Mouse (Mus musculus): Measurements from ENCODE around the gene Eif2b2. TPM values are rescaled to one million over a fixed set of nuclear protein-coding genes. Genes with fewer than 3 reads are reported as not detected.

Eif2b2 gene
- total and polyA plus RNA-seq, 3 experiments, result 150 to 193 TPM; not detected in 1

DNA sequence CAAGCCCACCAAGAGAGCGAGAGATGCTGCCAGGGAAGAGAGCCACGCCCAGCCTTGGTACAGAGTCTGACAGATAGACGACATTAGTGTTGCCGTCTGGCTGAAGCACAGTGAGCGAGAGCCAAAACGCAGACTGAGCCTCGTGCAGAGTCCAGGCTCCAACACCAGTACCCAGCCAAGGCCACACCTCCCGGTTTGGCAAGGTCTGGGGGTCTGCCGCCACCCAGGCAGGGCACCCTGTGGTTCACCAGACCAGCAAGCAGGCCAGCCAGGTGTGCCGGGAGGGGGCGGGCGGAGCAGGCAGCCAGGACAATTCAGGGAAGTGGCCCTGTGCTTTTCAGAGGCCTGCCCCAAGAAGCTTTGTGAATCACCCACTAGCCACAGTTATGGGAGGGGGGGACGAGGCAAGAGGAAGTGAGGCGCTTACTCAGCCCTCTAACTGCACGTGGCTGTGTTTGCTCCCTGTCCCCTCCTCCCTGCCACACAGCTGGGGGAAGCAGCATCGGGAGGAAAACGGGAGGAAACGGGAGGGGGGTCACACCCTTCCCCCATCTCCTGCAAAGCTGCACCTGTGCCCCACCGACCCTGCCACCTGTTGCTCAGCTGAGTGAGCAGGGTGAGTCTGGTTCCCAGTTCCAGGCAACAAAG lies 26.7 kb upstream of the Eif2b2 start:
- Histone ChIP-seq H3K9me3 (replicated peaks; ENCODE audit: insufficient read depth, low read length) (no peaks in the 10 kb centered on the region), H3K79me2 (ENCODE audit: control insufficient read depth, insufficient read depth, low read length, poor library complexity) (no peaks in the 10 kb centered on the region), H3K9ac (ENCODE audit: control insufficient read depth, low read depth, low read length, poor library complexity, severe bottlenecking) (peak overlapping the region; percentile 43), H3K4me3 (ENCODE audit: control insufficient read depth in 1 of 2, insufficient read depth in 1 of 2, low read depth in 2 of 2, low read length in 2 of 2) (no peak overlapping the region), H3K27ac (ENCODE audit: control insufficient read depth, low read depth, low read length) (no peak overlapping the region), H3K27me3 (ENCODE audit: control insufficient read depth in 1 of 2, insufficient read depth in 2 of 2, low read length in 2 of 2) (peaks cover 2% of the 10 kb centered on the region in 2 experiments; a peak in 1 of 4 replicates), H3K36me3 (ENCODE audit: control insufficient read depth in 1 of 2, insufficient read depth in 2 of 2, low read length in 2 of 2) (no peaks in the 10 kb centered on the region; a peak in 1 of 4 replicates), H3K4me1 (ENCODE audit: control insufficient read depth in 1 of 2, insufficient read depth in 2 of 2, low read length in 2 of 2) (peaks cover 0 to 8% of the 10 kb centered on the region in 2 experiments; a peak in 3 of 4 replicates)
- TF ChIP-seq MXI1 (IDR thresholded peaks at IDR 0.05; ENCODE audit: low read depth, low read length) (peak; percentile 71; the same call in 1 of the 2 replicates), MAX (IDR thresholded peaks at IDR 0.05; ENCODE audit: low read length) (peak; percentile 70), BHLHE40 (IDR thresholded peaks at IDR 0.05; ENCODE audit: borderline replicate concordance, low read depth, low read length) (peak; percentile 54; the same call in 1 of the 2 replicates), GABPA (IDR thresholded peaks at IDR 0.05; ENCODE audit: low read depth, low read length) (no peak), MYC (IDR thresholded peaks at IDR 0.05; ENCODE audit: low read depth, low read length) (peak; percentile 62; the same call in 1 of the 2 replicates)
- DNase-seq (ENCODE audit: low read depth, low spot score), result peak; percentile 68

DNA sequence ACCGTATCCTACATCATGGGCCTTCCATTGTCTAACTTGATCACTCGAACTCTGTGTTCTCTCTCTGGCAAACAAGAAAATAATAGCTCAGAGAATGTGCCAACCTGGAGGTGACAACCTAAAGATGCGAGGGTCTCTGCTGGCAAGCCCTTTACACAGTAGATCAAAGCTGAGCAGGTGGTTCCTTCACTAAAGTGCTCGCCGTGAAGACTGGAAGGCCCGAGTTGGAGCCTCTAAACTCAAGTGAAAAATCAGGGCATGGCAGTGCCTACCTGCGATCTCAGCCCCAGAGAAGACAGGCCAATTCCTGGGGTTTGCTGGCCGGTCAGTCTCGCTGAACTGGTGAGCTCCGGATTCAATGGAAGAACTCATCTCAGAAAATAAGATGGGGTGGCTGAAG lies 26.1 kb upstream of the Eif2b2 start:
- Histone ChIP-seq H3K4me3 (ENCODE audit: control insufficient read depth in 1 of 2, insufficient read depth in 1 of 2, low read depth in 2 of 2, low read length in 2 of 2) (no peak overlapping the region), H3K4me1 (ENCODE audit: control insufficient read depth in 1 of 2, insufficient read depth in 2 of 2, low read length in 2 of 2) (peaks cover 0 to 8% of the 10 kb centered on the region in 2 experiments; a peak in 3 of 4 replicates), H3K9ac (ENCODE audit: control insufficient read depth, low read depth, low read length, poor library complexity, severe bottlenecking) (peak overlapping the region; percentile 40), H3K79me2 (ENCODE audit: control insufficient read depth, insufficient read depth, low read length, poor library complexity) (no peaks in the 10 kb centered on the region), H3K27ac (ENCODE audit: control insufficient read depth, low read depth, low read length) (no peak overlapping the region), H3K9me3 (replicated peaks; ENCODE audit: insufficient read depth, low read length) (no peaks in the 10 kb centered on the region), H3K36me3 (ENCODE audit: control insufficient read depth in 1 of 2, insufficient read depth in 2 of 2, low read length in 2 of 2) (no peaks in the 10 kb centered on the region; a peak in 1 of 4 replicates), H3K27me3 (ENCODE audit: control insufficient read depth in 1 of 2, insufficient read depth in 2 of 2, low read length in 2 of 2) (peaks cover 2% of the 10 kb centered on the region in 2 experiments; a peak in 1 of 4 replicates)
- DNase-seq (ENCODE audit: low read depth, low spot score), result no peak
- TF ChIP-seq USF2 (IDR thresholded peaks at IDR 0.05; ENCODE audit: borderline replicate concordance in 1 of 2, insufficient read depth in 1 of 2, low read depth in 1 of 2, low read length in 2 of 2) (no peak), MYB (IDR thresholded peaks at IDR 0.05; ENCODE audit: low read depth, low read length) (no peak), BHLHE40 (IDR thresholded peaks at IDR 0.05; ENCODE audit: borderline replicate concordance, low read depth, low read length) (no peak), ELF1 (IDR thresholded peaks at IDR 0.05; ENCODE audit: low read depth, low read length) (no peak), POLR2AphosphoS5 (IDR thresholded peaks at IDR 0.05; ENCODE audit: borderline replicate concordance, low read depth, low read length) (no peak), MAFK (IDR thresholded peaks at IDR 0.05; ENCODE audit: borderline replicate concordance, low read depth, low read length) (no peak), JUND (IDR thresholded peaks at IDR 0.05; ENCODE audit: low read depth, low read length) (no peak), RAD21 (IDR thresholded peaks at IDR 0.05; ENCODE audit: low read depth, low read length) (no peak), ZNF384 (IDR thresholded peaks at IDR 0.05; ENCODE audit: low read depth, low read length) (no peak), RCOR1 (IDR thresholded peaks at IDR 0.05; ENCODE audit: low read depth, low read length) (no peak), GATA1 (IDR thresholded peaks at IDR 0.05; ENCODE audit: low read depth, low read length) (no peak), MYC (IDR thresholded peaks at IDR 0.05; ENCODE audit: low read depth, low read length) (no peak), TCF12 (IDR thresholded peaks at IDR 0.05; ENCODE audit: low read depth, low read length) (no peak), POLR2A (IDR thresholded peaks at IDR 0.05; ENCODE audit: control insufficient read depth in 1 of 2, insufficient read depth in 1 of 2, low read depth in 1 of 2, low read length in 2 of 2, poor library complexity in 1 of 2) (no peak)
